Mouse (Mus musculus) heart, embryonic 11.5 days (tissue): Measurements from ENCODE around the gene Htr3b. TPM values are rescaled to one million over a fixed set of nuclear protein-coding genes. Genes with fewer than 3 reads are reported as not detected.

Source experiments
- ATAC-seq: fragments of 200-750 bp; cut with Nextera tagmentation; replicated peaks from 2 replicates; pipeline ENCODE4 v1.8.0; 2017; ENCODE audit warnings: moderate library complexity; ENCODE audit not compliant: insufficient number of reproducible peaks, low FRiP score, low TSS enrichment
- H3K27ac ChIP-seq: fragments of 300-500 bp; sonication (generic); 2 replicates; pipeline ENCODE4 v1.5.1; 2014; ENCODE audit warnings: mild to moderate bottlenecking, low read depth, low read length
- H3K27me3 ChIP-seq: fragments of 300-500 bp; sonication (generic); 2 replicates; pipeline ENCODE4 v1.6.1; 2014; ENCODE audit warnings: mild to moderate bottlenecking, low read length, mixed read lengths; ENCODE audit not compliant: control insufficient read depth, insufficient read depth
- H3K36me3 ChIP-seq: fragments of 300-500 bp; sonication (generic); 2 replicates; pipeline ENCODE4 v1.6.1; 2014; ENCODE audit warnings: mild to moderate bottlenecking, low read length, moderate library complexity, mixed read lengths; ENCODE audit not compliant: control insufficient read depth, insufficient read depth
- H3K4me1 ChIP-seq: fragments of 300-500 bp; sonication (generic); 2 replicates; pipeline ENCODE4 v1.6.1; 2014; ENCODE audit warnings: low read length; ENCODE audit not compliant: control insufficient read depth, insufficient read depth
- H3K4me2 ChIP-seq: fragments of 300-500 bp; sonication (generic); 2 replicates; pipeline ENCODE4 v1.6.1; 2014; ENCODE audit warnings: mild to moderate bottlenecking, moderate library complexity
- H3K4me3 ChIP-seq: fragments of 300-500 bp; sonication (generic); 2 replicates; pipeline ENCODE4 v1.5.1; 2014; ENCODE audit warnings: low read depth, low read length
- H3K9ac ChIP-seq: fragments of 300-500 bp; sonication (generic); 2 replicates; pipeline ENCODE4 v1.6.1; 2014; ENCODE audit warnings: mild to moderate bottlenecking, low read depth, low read length, moderate library complexity
- H3K9me3 ChIP-seq: fragments of 300-500 bp; sonication (generic); replicated peaks from 2 replicates; pipeline ENCODE4 v1.6.1; 2016; ENCODE audit warnings: low read length; ENCODE audit not compliant: control insufficient read depth
- WGBS: fragments of 180-500 bp; shearing (Covaris S2); extraction: QIAGEN DNeasy Blood & Tissue Kit; methylation state at CpG from one replicate; pipeline ENCODE4 v1.1.7; 2014; ENCODE audit not compliant: insufficient replicate concordance; 5-methylcytosine and 5-hydroxymethylcytosine counted together
- polyA plus RNA-seq: library from polyadenylated mRNA; unstranded; fragments of >200 nt; fragmentation: Nextera tagmentation; extraction: Ambion mirVana; gene quantifications from 2 replicates; pipeline ENCODE4 v1.2.1, GENCODE M21; 2014

Htr3b gene
- polyA plus RNA-seq, 1 experiment from 2014 or later = not detected

DNA sequence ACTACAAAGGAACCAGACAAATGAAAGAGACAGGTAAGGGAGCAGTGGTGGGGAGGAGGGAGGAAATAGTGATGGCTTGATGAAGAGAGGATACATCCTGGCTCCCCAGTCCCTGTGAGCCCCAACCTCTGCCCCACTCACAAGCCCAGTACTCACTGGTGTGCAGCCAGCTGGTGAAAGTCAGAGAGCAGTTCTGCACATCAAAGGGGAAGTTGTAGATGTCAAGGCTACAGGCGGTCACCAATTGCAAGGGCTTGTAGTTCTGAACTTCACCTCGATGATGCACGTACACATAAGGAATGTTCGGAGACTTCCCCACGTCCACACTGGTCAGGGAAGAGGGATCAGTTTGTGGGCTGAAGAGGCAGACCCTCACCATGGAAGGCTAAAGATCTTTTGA is 60.4 kb downstream of the Htr3b start:
- ATAC-seq = no peak
- 81% methylated on average over 5 of the region's 5 CpGs for WGBS
- Histone ChIP-seq H3K27me3 (peaks cover 6% of the 10 kb centered on the region; the same call in 1 of the 2 replicates), H3K9me3 (no peaks in the 10 kb centered on the region), H3K4me3 (no peak overlapping the region), H3K27ac (no peak overlapping the region), H3K4me2 (no peak overlapping the region), H3K4me1 (no peaks in the 10 kb centered on the region), H3K36me3 (no peaks in the 10 kb centered on the region), H3K9ac (no peak overlapping the region)

DNA sequence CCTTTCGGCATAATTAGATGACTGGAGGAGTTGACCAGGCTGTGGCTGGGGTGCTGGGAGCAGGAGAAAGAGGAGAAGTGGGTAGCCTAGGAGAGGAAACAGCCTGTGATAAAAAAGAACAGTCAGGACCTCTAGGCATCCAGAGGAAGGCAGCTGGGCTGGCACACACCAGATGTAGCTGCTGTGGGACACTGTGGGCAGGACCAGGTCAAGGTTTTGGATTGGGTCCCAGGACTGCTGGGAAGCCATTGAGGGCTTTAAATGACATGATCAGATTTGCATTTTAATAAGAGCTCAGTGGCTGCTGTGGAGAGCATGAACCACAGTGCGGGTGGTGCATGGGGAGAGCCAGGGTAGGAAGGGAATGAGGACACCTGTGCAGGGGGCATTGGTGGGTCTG is 61.0 kb downstream of the Htr3b start:
- no peaks in the 10 kb centered on the region for H3K4me1 ChIP-seq
- H3K9me3 ChIP-seq = no peaks in the 10 kb centered on the region
- H3K4me3 ChIP-seq = no peak overlapping the region
- H3K4me2 ChIP-seq = no peak overlapping the region
- ATAC-seq = no peak
- WGBS = 69% methylated on average over 2 of the region's 2 CpGs
- H3K27me3 ChIP-seq = peaks cover 2% of the 10 kb centered on the region; the same call in 1 of the 2 replicates
- no peak overlapping the region for H3K27ac ChIP-seq
- no peak overlapping the region for H3K9ac ChIP-seq
- no peaks in the 10 kb centered on the region for H3K36me3 ChIP-seq

DNA sequence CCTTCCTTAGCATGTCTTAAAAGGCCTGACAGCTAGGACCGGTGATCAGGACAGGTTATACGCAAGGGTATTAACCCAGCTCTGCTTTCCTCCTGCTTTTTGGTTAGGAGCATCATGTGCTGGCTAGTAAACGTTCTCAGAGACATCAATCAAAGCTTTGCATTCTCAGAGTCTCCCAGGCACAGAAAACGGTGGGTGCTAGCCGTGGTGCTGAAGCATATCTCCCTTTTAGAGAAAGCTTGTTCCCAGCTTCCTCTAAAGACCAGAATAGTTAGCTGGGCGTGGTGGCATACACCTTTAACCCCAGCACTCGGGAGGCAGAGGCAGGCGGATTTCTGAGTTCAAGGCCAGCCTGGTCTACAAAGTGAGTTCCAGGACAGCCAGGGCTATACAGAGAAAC is 66.2 kb downstream of the Htr3b start:
- no peaks in the 10 kb centered on the region for H3K9me3 ChIP-seq
- H3K27ac ChIP-seq = no peak overlapping the region
- H3K4me1 ChIP-seq = no peaks in the 10 kb centered on the region
- peaks cover 9% of the 10 kb centered on the region for H3K27me3 ChIP-seq
- 15% methylated on average over 8 of the region's 8 CpGs for whole genome bisulfite sequencing
- H3K4me3 ChIP-seq = no peak overlapping the region
- no peak overlapping the region for H3K4me2 ChIP-seq
- no peaks in the 10 kb centered on the region for H3K36me3 ChIP-seq
- H3K9ac ChIP-seq = no peak overlapping the region
- no peak for ATAC-seq

DNA sequence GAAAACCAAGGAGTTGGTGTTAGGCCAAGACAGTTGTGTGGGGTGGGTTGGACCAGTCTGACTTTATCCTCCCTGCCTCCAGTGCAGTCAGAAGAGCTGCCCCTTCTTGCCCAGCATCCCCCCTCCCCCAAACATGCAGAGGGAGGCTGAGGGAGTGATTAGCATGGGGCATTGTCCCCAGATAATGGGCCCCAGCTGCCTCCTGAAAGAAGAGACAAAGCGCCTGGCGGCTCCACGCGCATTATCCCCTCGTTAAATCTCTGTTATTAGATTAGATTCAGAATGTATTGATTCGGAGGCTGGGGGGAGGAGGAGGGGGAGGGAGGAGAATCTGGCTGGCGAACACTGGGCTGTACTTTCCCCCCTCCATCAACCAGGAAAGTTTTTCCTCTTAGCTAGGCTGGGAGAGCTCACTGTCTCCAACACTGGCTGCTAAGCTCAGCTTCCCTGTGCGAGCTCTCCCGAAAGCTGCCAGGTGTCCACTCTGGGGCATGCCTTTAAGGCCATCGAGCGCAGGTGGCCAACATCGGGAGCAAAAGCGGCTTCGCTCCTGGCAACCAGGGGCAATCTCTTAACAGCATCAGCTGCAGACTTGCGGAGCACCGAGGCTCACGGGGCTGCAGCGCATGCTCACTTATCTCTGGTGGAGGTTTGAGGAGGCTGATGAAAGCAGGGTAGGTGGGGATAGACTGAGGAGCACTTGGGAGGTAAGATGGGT is 68.8 kb downstream of the Htr3b start:
- Histone ChIP-seq H3K36me3 (no peaks in the 10 kb centered on the region), H3K27ac (no peak overlapping the region), H3K4me3 (no peak overlapping the region), H3K4me1 (no peaks in the 10 kb centered on the region), H3K9ac (no peak overlapping the region), H3K27me3 (peaks cover 9% of the 10 kb centered on the region), H3K9me3 (no peaks in the 10 kb centered on the region), H3K4me2 (no peak overlapping the region)
- ATAC-seq = no peak
- WGBS = 35% methylated on average over 18 of the region's 18 CpGs

DNA sequence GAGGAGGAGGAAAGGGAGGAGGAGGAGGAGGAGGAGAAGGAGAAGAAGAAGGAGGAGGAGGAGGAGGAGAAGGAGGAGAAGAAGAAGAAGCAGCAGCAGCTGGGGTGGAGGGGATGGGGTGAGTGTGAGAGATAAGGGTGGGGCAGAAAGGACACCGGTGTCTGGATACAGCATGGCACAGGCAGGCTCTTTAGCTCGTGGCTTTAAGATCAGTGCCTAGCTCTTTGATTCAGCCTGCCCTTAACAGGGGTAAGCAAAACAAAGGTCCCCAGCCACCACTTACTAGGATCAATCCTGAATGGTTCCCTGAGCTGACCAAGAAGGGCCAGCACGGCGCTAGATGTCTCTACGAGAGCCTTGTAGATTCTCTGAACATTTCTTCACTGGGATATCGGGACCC is 70.0 kb downstream of the Htr3b start:
- ATAC-seq = no peak
- Histone ChIP-seq H3K9me3 (no peaks in the 10 kb centered on the region), H3K4me1 (no peaks in the 10 kb centered on the region), H3K27ac (no peak overlapping the region), H3K4me2 (no peak overlapping the region), H3K27me3 (peaks cover 9% of the 10 kb centered on the region), H3K9ac (no peak overlapping the region), H3K36me3 (no peaks in the 10 kb centered on the region), H3K4me3 (no peak overlapping the region)
- 61% methylated on average over 6 of the region's 6 CpGs for WGBS

DNA sequence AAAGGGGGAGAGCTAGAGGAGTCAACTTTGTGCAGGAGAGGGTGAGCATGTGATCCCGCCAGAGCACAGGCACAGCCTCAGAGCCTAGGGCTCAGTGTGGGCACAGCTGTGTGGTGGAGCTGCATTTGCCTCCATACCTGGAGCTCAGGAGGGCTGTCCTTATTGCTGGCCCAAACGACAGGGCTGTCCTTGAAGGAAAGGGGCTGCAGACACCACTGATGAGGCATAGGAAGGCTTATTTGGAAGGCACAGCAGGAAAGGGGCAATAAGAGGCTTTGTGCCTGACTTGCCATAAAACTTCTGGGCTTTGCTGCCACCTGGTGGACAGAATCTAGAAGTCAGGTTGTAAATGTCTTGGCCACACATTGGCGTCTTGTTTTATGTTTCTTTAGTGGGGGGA is 70.8 kb downstream of the Htr3b start:
- H3K9ac ChIP-seq = no peak overlapping the region
- no peak overlapping the region for H3K27ac ChIP-seq
- ATAC-seq = no peak
- no peaks in the 10 kb centered on the region for H3K4me1 ChIP-seq
- H3K4me3 ChIP-seq = no peak overlapping the region
- H3K9me3 ChIP-seq = no peaks in the 10 kb centered on the region
- H3K4me2 ChIP-seq = no peak overlapping the region
- H3K27me3 ChIP-seq = peaks cover 9% of the 10 kb centered on the region
- no peaks in the 10 kb centered on the region for H3K36me3 ChIP-seq
- WGBS = 29% methylated on average over 3 of the region's 3 CpGs

DNA sequence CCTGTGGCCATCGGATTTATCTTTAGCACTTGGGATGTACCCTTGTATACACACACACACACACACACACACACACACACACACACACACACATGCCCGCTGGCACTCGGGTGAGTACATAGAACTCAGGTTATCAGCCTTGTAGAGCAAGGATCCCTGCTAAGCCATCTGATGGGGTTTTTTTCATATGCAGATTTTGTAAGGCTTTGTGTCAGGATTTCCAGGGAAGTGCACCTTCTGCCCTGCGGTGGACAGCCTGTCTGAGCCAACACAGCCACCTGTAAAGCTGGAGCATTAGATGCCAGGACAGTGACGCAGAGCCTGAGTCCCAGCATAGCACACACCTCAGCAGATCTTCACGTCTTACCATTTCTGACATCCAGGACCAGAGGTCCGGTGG is 75.7 kb downstream of the Htr3b start:
- ATAC-seq = no peak
- H3K4me3 ChIP-seq = no peak overlapping the region
- no peaks in the 10 kb centered on the region for H3K9me3 ChIP-seq
- no peaks in the 10 kb centered on the region; the same call in 1 of the 2 replicates for H3K27me3 ChIP-seq
- WGBS = 69% methylated on average over 7 of the region's 7 CpGs
- H3K27ac ChIP-seq = no peak overlapping the region
- no peaks in the 10 kb centered on the region for H3K4me1 ChIP-seq
- no peak overlapping the region for H3K4me2 ChIP-seq
- H3K36me3 ChIP-seq = no peaks in the 10 kb centered on the region
- no peak overlapping the region for H3K9ac ChIP-seq

Other genes with a start within 250 kb of the Htr3b start
- 0.57 and 0.75 TPM in 2 replicates for gene Zbtb16, start 128.8 kb downstream of the Htr3b start, polyA plus RNA-seq
- gene Htr3a, start 53.9 kb downstream of the Htr3b start, polyA plus RNA-seq = 0.14 and 0.25 TPM in 2 replicates
- gene Usp28, start 20.4 kb upstream of the Htr3b start, polyA plus RNA-seq = 106 and 119 TPM in 2 replicates
- gene Zw10, start 90.6 kb upstream of the Htr3b start, polyA plus RNA-seq = 30.4 and 33.1 TPM in 2 replicates
- 0.07 TPM in 1 of 2 replicates, not detected in the other for gene Tmprss5, start 116.3 kb upstream of the Htr3b start, polyA plus RNA-seq